Mouse (Mus musculus): ENCODE data around the gene Gm438. TPM values are rescaled to one million over a fixed set of nuclear protein-coding genes. Genes with fewer than 3 reads are reported as not detected.

Gene Gm438
- polyA plus RNA-seq (2012; rRNA removed), result not detected in 2 replicates

GRCm38 (mm10) chr4:144786483-144786882 is at the start of gene Gm438:
Gene Gm438, minus strand, starts transcription at chr4:144786583.

Other genes with a start within 250 kb of the Gm438 start
- gene Gm13124, start 221.4 kb downstream of the Gm438 start, polyA plus RNA-seq (2012; rRNA removed), result not detected in 2 replicates
- gene Aadacl4, start 172.9 kb downstream of the Gm438 start, polyA plus RNA-seq (2012; rRNA removed), result not detected in 2 replicates
- not detected in 2 replicates for gene Gm436, start 100.2 kb downstream of the Gm438 start, polyA plus RNA-seq (2012; rRNA removed)
- not detected in 2 replicates for gene Gm13178, start 65.2 kb downstream of the Gm438 start, polyA plus RNA-seq (2012; rRNA removed)
- gene Dhrs3, start 106.2 kb upstream of the Gm438 start, polyA plus RNA-seq (2012; rRNA removed), result 9.8 and 24.6 TPM in 2 replicates